Mouse (Mus musculus) brain, embryonic 14.5 days (tissue): ENCODE measurements around the gene Cradd. TPM values are rescaled to one million over a fixed set of nuclear protein-coding genes. Genes with fewer than 3 reads are reported as not detected.

Experiments used
- DNase-seq: peaks from one replicate; pipeline ENCODE4 v3.0.0-alpha.2; 2011; ENCODE audit warnings: low read depth
- CTCF ChIP-seq: fragments of 200-500 bp; IDR thresholded peaks from 2 replicates; pipeline ENCODE4 v1.5.1; 2012; ENCODE audit warnings: inconsistent platforms, mild to moderate bottlenecking, moderate library complexity, borderline replicate concordance; ENCODE audit not compliant: insufficient read depth, insufficient read length; ENCODE audit errors: extremely low read depth
- POLR2A ChIP-seq: fragments of 200-500 bp; IDR thresholded peaks from 2 replicates; pipeline ENCODE4 v1.6.1; 2012; ENCODE audit warnings: mild to moderate bottlenecking, inconsistent platforms, borderline replicate concordance; ENCODE audit not compliant: poor library complexity, insufficient read depth, insufficient read length, severe bottlenecking; ENCODE audit errors: extremely low read depth
- polyA plus RNA-seq: library from polyadenylated mRNA; depleted of rRNA; stranded (reverse); fragments of >200 nt; gene quantifications from 2 replicates; pipeline ENCODE4 v1.2.3, GENCODE M21; 2012

Cradd gene
- polyA plus RNA-seq, 1 experiment, result 10.1 TPM

DNA sequence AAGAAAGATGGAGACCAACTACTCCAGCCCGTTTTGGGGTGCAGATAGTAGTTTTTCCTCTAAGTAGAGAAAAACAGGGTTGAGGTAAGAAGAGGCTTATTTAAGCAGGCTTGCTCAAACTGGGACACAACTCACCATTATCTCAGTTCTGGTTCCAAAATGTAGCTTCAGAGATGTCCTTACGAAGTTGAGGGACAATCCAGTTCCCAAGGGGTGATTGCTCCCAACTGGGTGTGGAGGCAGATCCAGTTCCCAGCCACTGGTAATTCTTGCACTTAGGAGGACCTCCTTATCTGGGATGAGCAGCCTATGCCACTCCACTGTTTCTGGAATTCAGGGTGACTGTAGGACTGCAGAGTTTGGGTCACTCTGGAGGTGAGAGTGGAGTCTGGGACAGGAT, 159.0 kb downstream of the Cradd start:
- TF ChIP-seq POLR2A, result no peak
- TF ChIP-seq CTCF, result no peak

DNA sequence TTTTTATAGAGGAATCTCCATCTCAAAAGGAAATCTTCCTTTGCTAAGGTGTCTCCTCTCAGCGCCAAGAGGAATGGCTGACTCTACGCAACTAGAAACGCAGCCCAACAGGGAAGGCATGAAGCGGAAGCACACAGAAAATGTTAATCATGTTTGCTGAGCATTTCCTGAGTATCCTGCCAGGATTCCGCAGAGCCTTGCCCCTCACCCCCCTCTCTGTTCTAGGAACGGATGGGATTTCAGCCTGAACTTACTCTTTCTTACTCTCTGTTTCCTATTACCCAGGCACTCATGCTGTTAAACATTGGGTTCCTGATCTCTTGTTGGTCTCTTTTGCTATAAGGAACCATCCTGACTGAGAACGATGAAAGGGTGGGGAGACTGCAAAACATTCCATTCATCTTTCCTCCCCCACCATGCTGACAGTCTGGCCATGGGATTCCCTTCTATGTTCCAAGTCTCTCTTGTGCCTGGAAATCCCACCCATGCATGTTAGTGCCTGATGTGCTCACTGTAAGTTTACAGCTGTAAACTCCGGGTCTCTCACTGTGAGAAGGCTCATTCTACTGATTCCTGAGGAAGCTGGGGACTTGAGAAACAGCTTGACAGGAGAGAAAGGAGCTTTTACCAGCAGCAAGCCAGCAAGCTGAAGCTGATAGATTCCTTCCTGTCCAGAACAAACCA, 161.1 kb downstream of the Cradd start:
- DNase-seq, result peak; percentile 27
- TF ChIP-seq CTCF, result no peak
- no peak for TF ChIP-seq POLR2A

More for the DNA sequence above, 159.0 kb downstream of the Cradd start:
- no peak for DNase-seq

DNA sequence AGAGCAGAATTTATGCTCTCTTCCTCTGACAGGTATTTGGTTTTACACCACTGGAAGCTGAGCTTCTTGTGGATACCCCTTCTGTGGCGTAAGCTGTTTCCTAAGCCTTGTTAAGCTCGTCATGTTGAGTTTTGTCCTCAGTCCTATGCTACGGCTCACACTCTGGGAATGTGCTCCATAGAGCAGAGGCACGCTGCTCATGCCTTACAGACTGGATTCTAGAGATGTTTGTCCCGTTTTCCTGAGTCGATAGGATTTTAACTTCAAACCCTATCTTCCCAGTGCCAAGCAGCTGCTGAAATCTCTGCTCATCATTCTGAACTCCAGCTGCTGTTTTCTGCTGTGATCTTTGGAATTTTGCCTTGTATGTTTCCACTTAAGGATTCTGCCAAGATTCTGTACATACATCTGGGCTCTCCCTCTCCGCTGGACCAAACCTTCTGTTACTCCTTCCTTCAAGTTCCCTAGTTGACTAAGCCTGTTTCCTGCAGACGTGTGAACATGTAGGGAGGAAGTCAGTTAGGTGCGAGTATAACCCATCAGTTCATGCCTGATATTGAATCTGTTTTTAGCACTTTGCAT, 164.2 kb downstream of the Cradd start:
- DNase-seq, result no peak
- TF ChIP-seq POLR2A (no peak), CTCF (no peak)

DNA sequence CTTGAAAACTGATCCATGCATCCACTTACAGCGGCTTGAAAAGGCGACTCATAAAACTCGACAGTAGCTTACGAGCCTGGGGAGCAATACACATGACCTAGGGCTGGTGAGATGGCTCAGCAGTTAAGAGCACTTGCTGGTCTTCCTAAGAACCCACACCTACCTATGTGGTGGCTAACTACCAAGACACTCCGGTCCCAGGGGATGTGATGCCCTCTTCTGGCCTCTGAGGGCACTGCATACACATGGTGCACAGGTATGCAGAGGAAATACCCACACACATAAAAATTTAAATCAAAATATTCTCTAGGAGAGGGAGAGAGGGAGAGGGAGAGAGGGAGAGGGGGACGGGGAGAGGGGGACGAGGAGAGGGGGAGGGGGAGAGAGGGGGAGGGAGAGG, 167.5 kb downstream of the Cradd start:
- TF ChIP-seq POLR2A (no peak), CTCF (peak; percentile 3; the same call in 1 of the 2 replicates)
- no peak for DNase-seq

DNA sequence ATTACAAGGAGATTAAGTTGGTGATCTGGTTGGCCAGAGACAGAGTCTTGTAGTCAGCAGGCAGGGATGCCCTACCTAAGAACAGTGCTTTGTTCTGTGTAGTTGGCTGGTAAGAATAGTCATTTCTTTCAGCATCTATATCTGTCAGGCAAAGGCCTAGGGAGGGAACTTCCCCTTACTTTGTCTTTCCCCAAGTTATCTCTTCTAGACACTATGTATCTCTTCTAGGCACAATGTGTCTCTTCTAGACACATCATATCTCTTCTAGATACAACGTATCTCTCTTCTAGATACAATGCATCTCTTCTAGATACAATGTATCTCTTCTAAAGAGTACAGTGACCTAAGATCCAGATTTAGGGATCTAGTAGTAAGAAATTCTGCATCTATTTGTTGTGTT, 169.3 kb downstream of the Cradd start:
- no peak for DNase-seq
- TF ChIP-seq POLR2A (no peak), CTCF (no peak)

DNA sequence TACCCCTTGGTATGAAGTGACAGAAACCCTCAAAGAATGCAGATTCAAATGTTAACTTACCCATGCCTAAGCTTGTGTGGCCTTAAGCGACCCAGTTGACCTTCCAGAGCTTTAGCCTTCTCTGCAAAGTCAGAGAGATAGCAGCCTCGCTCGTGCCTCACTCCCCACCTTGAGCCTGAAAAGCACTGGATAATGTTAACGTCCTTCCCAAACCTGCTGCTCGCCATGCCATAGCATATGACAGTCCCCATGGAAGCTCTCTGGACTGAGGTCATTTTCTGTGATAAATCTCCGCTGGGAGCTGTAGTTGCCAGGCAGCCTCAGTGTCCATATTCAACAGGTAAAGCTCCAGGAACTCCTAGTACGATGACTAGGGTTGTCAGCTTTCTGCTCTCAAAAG, 170.7 kb downstream of the Cradd start:
- no peak for DNase-seq
- TF ChIP-seq CTCF (no peak), POLR2A (no peak)

DNA sequence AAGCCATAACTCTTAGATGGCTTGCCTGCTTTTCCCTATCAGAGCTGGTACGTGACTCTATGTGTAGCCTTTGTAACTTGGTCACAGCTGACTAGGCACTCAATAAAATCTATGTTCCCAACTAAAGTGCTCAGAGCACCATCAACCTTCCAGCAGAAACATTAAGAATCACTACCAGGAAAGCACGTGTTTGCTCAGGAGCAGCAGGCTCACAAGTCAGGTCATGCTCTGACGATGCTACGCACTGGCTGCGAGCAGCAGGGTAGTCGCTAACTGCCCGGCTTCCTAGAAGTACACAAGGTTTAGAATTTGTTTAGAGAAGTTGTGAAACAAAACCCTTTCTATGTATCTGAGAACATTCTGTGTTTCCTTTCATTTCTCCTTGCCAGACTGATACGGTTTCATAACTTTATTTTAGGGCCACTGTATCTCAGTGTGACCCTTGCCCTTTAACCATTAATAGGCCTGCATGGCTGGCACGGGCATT, 171.4 kb downstream of the Cradd start:
- no peak for DNase-seq
- no peak for TF ChIP-seq POLR2A

DNA sequence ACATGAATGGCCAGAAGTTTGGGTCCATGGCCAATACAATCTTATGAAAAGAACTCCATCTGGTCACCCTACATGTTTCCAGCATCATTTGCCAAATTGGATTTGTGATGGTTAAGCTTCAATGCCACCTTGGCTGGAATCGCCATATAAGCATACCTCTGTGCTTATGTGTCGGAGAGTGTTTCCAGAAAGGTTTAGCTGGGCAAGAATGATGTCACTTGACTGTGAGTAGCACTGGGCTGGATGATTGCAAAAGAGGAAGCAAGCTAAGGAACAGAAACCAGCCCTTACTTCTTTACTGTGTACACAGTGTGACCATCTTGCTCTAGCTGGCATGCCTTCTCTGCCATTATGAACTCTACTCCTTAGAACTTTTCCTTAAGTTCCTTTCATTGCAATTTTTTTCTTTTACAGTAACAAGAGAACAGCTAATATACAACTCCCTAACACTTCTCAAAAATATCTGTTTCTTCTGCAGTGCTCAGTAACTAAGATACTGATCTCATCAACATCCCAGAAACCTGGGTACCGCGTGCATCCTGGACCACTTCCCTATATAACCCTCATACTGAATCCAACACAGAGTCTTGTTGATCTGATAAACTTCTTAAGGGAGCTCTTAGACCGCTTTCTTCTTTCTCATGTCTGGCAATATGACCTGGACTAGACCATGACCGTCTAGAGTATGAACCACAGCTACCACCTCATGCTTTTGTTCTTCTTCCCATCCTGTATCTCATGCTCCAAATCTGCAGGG, 172.7 kb downstream of the Cradd start:
- peak; percentile 42 for DNase-seq
- TF ChIP-seq CTCF (no peak), POLR2A (no peak)

DNA sequence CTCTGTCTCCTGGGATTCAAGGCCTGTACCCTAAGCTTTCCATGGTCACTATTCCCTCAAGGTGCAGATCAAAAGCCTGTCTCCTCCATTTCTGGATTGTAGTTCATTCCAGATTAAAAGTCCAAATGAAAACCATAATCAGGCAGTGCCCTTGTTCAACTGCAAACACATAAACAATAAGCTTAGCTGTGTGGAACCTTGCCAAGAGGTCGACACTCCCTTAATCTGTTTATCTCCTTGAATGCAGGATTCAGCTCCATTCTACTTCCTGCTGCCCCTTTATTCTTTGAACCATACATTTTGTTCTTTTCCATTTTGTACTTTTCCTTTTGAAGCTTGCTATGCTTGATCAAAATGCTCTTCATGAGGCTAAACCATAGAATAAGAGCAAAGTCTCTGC, 174.3 kb downstream of the Cradd start:
- no peak for DNase-seq
- no peak for TF ChIP-seq POLR2A
- TF ChIP-seq CTCF, result no peak

DNA sequence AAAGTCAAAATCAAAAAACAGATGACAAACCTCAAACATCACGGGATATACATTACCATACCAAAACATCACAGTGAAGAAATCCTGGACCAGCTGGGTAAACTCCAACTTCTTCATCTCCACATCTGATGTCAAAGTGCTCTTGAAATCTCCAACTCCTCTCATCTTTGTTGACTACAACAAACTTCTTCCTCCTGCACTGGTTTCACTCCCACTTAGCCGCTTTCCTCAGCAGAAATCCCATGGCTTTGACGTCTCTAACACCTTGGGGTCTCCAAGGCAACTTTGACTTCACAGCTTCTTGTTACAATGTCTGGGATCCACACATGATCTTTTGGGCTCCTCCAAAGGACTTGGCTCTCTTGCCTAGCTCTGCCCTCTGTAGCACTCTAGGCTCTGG, 175.3 kb downstream of the Cradd start:
- TF ChIP-seq CTCF, result no peak
- no peak for TF ChIP-seq POLR2A
- no peak for DNase-seq

DNA sequence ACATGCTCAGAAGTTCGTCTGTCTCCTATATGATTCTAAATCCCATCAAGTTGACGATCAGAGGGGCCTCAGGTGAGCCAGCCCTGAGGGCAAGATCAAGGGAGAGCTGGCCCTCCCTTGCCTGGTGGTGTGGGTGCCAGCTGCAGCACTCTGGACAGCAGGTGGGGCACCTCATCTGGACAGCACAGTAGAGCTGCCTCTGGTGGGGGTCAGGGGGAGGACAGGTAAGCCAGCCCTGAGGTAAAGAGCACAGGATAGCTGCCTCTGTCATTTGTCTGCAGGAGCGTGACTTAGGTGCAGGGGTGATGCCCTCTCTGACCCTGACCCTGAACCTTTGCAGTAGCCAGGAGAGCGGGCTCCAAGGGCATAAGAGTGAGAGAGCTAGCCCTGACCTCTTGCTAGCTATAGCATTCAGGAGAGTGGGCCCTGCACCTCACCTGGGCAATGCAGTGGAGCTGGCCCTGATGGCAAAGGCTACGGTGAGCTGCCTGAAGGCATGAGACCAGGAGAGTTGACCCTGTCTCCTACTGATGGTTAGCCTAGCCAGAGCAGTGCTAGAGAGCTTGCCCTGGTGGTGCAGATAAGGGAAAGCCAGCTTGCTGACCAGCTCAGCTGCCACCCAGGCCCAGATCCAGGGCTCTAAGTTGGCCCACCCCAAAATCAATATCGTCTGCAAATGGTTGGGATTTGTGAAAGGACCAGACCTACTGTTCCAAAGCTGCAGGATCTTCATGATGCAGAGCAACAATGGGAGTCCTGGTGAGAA, 176.6 kb downstream of the Cradd start:
- TF ChIP-seq CTCF (no peak), POLR2A (no peak)
- DNase-seq, result no peak

DNA sequence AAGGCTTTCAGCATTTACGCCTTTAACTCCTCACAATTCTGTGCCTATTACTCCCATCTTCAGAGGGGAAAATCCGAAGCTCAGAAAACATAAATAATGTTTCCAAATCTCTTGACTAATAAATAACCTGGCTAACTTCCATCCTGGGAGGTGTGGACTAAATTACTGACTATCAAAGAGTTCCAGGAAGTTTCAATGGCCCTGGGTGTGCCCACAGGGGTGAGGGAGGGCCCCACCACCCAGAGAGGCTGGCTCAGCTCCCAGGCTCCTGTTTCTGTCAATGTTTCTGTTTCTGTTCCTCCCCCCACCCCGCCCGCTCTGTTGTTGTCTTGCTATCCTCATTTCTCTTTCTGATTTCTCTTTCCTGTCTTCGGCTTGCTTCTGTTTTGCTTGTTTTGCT, 177.4 kb downstream of the Cradd start:
- peak; percentile 51 for DNase-seq
- TF ChIP-seq CTCF, result no peak
- no peak for TF ChIP-seq POLR2A
